Mouse (Mus musculus) adrenal gland, adult 8-10 months (tissue): ENCODE data around the gene Phyhd1. TPM values are rescaled to one million over a fixed set of nuclear protein-coding genes. Genes with fewer than 3 reads are reported as not detected.

Experiments used
- DNase-seq: peaks from one replicate; pipeline ENCODE4 v3.0.0; 2022
- total RNA-seq, 4 experiments: library from RNA; stranded (reverse); gene quantifications; 2 replicates each; pipeline ENCODE4 v1.2.4; 2022

Phyhd1 gene
- 10 to 100 TPM; 12.0 to 20.7 (median 15.4) TPM for total RNA-seq

GRCm38 (mm10) chr2:30265767-30266253 lies at the start of gene Phyhd1:
TSS of gene Phyhd1 (plus strand) at chr2:30266203.
- DNase-seq = peak; percentile 74

GRCm38 (mm10) chr2:30216293-30216692 lies 49.7 kb upstream of the Phyhd1 start:
- no peak for DNase-seq

- DNase-seq = no peak
Measured at GRCm38 (mm10) chr2:30235593-30235992, 30.4 kb upstream of the Phyhd1 start.

GRCm38 (mm10) chr2:30236426-30237198 lies 29.4 kb upstream of the Phyhd1 start:
- no peak for DNase-seq

GRCm38 (mm10) chr2:30237199-30237880 lies 28.7 kb upstream of the Phyhd1 start, which contains the start of gene Lrrc8a:
TSS of gene Lrrc8a (plus strand) at chr2:30237715.
- peak; percentile 100 for DNase-seq

GRCm38 (mm10) chr2:30237881-30238280 lies 28.1 kb upstream of the Phyhd1 start:
- peak; percentile 67 for DNase-seq

GRCm38 (mm10) chr2:30238906-30239465 lies 27.0 kb upstream of the Phyhd1 start:
- no peak for DNase-seq

GRCm38 (mm10) chr2:30239777-30240176 lies 26.2 kb upstream of the Phyhd1 start:
- no peak for DNase-seq

- no peak for DNase-seq
Measured at GRCm38 (mm10) chr2:30240267-30240666, 25.7 kb upstream of the Phyhd1 start, which contains the start of gene Gm28035. TSS of gene Gm28035 (plus strand) at chr2:30240567.

- peak; percentile 84 for DNase-seq
Measured at GRCm38 (mm10) chr2:30242509-30242908, 23.5 kb upstream of the Phyhd1 start.

- DNase-seq = no peak
Measured at GRCm38 (mm10) chr2:30243391-30243790, 22.6 kb upstream of the Phyhd1 start.

GRCm38 (mm10) chr2:30244595-30245178 lies 21.3 kb upstream of the Phyhd1 start:
- no peak for DNase-seq

- DNase-seq = no peak
Measured at GRCm38 (mm10) chr2:30247036-30247435, 19.0 kb upstream of the Phyhd1 start.

GRCm38 (mm10) chr2:30247681-30248080 lies 18.3 kb upstream of the Phyhd1 start:
- DNase-seq = no peak

- DNase-seq = no peak
Measured at GRCm38 (mm10) chr2:30249182-30249581, 16.8 kb upstream of the Phyhd1 start.

GRCm38 (mm10) chr2:30250166-30251128 lies 15.6 kb upstream of the Phyhd1 start:
- DNase-seq = no peak

- no peak for DNase-seq
Measured at GRCm38 (mm10) chr2:30251417-30252104, 14.4 kb upstream of the Phyhd1 start.

GRCm38 (mm10) chr2:30252521-30252920 lies 13.5 kb upstream of the Phyhd1 start:
- no peak for DNase-seq

GRCm38 (mm10) chr2:30253809-30254208 lies 12.2 kb upstream of the Phyhd1 start:
- no peak for DNase-seq

- DNase-seq = no peak
Measured at GRCm38 (mm10) chr2:30255631-30256395, 10.2 kb upstream of the Phyhd1 start.
